Mouse (Mus musculus) forebrain, embryonic 14.5 days (tissue): ENCODE measurements around the gene Klc4. TPM values are rescaled to one million over a fixed set of nuclear protein-coding genes. Genes with fewer than 3 reads are reported as not detected.

ENCODE experiments used
- ATAC-seq: fragments of 200-750 bp; cut with Nextera tagmentation; 2 replicates; pipeline ENCODE4 v1.8.0; 2017; ENCODE audit warnings: mild to moderate bottlenecking, moderate library complexity
- DNase-seq: peaks from one replicate; pipeline ENCODE4 v3.0.0-alpha.2; 2015; ENCODE audit warnings: low spot score
- H3K27ac ChIP-seq: fragments of 300-500 bp; sonication (generic); 2 replicates; pipeline ENCODE4 v1.5.1; 2014; ENCODE audit warnings: low read depth, mild to moderate bottlenecking, control low read depth, low read length, moderate library complexity
- H3K27me3 ChIP-seq: fragments of 300-500 bp; sonication (generic); replicated peaks from 2 replicates; pipeline ENCODE4 v1.6.1; 2014; ENCODE audit warnings: low read length, control low read depth, mixed read lengths; ENCODE audit not compliant: control insufficient read depth, insufficient read depth
- H3K36me3 ChIP-seq: fragments of 300-500 bp; sonication (generic); 2 replicates; pipeline ENCODE4 v1.6.1; 2014; ENCODE audit warnings: low read length, control low read depth; ENCODE audit not compliant: control insufficient read depth, insufficient read depth
- H3K4me1 ChIP-seq: fragments of 300-500 bp; sonication (generic); 2 replicates; pipeline ENCODE4 v1.6.1; 2014; ENCODE audit warnings: antibody characterized with exemption, low read length, control low read depth; ENCODE audit not compliant: control insufficient read depth, insufficient read depth
- H3K4me2 ChIP-seq: fragments of 300-500 bp; sonication (generic); 2 replicates; pipeline ENCODE4 v1.6.1; 2014; ENCODE audit warnings: mild to moderate bottlenecking, control low read depth, low read length
- H3K4me3 ChIP-seq: fragments of 300-500 bp; sonication (generic); 2 replicates; pipeline ENCODE4 v1.5.1; 2014; ENCODE audit warnings: low read depth, low read length, control low read depth
- H3K9ac ChIP-seq: fragments of 300-500 bp; sonication (generic); 2 replicates; pipeline ENCODE4 v1.6.1; 2014; ENCODE audit warnings: mild to moderate bottlenecking, low read length, control low read depth, moderate library complexity
- H3K9me3 ChIP-seq: fragments of 300-500 bp; sonication (generic); replicated peaks from 2 replicates; pipeline ENCODE4 v1.6.1; 2016; ENCODE audit warnings: low read length, control low read depth, mixed read lengths; ENCODE audit not compliant: control insufficient read depth
- WGBS: fragments of 180-500 bp; shearing (Covaris S2); extraction: QIAGEN DNeasy Blood & Tissue Kit; methylation state at CpG from one replicate; pipeline ENCODE4 v1.1.7; 2014; 5-methylcytosine and 5-hydroxymethylcytosine counted together
- polyA plus RNA-seq: library from polyadenylated mRNA; unstranded; fragments of >200 nt; fragmentation: Nextera tagmentation; extraction: Ambion mirVana; gene quantifications from 2 replicates; pipeline ENCODE4 v1.2.1, GENCODE M21; 2014

Gene Klc4
- polyA plus RNA-seq, 1 experiment from 2014 or later = 34.7 TPM

GRCm38 (mm10) chr17:46618769-46619682 is 26.8 kb downstream of the Klc4 start:
- Histone ChIP-seq H3K27me3 (no peaks in the 10 kb centered on the region), H3K4me3 (no peak overlapping the region), H3K27ac (peak overlapping the region; percentile 78), H3K4me2 (peak overlapping the region; percentile 32), H3K9me3 (no peaks in the 10 kb centered on the region), H3K4me1 (peaks cover 45% of the 10 kb centered on the region), H3K36me3 (no peaks in the 10 kb centered on the region), H3K9ac (peak overlapping the region; percentile 58)
- WGBS = 4% methylated on average over 27 of the region's 27 CpGs
- DNase-seq (peak; percentile 38), ATAC-seq (peak; percentile 33; the same call in 1 of the 2 replicates)

- WGBS = 7% methylated on average over 6 of the region's 6 CpGs
- peak; percentile 54 for DNase-seq
- no peak; the same call in 1 of the 2 replicates for ATAC-seq
- Histone ChIP-seq H3K4me2 (peak overlapping the region; percentile 32), H3K4me1 (peaks cover 49% of the 10 kb centered on the region), H3K9ac (peak overlapping the region; percentile 58), H3K9me3 (no peaks in the 10 kb centered on the region), H3K27me3 (no peaks in the 10 kb centered on the region), H3K36me3 (no peaks in the 10 kb centered on the region), H3K4me3 (no peak overlapping the region), H3K27ac (peak overlapping the region; percentile 78)
These were observed 27.4 kb downstream of the Klc4 start for GRCm38 (mm10) chr17:46618394-46618768.

GRCm38 (mm10) chr17:46617799-46618198 is 28.0 kb downstream of the Klc4 start:
- H3K9ac ChIP-seq = no peak overlapping the region; the same call in 1 of the 2 replicates
- H3K4me2 ChIP-seq = peak overlapping the region; percentile 32; the same call in 1 of the 2 replicates
- DNase-seq (no peak), ATAC-seq (no peak)
- H3K27me3 ChIP-seq = no peaks in the 10 kb centered on the region
- H3K4me3 ChIP-seq = no peak overlapping the region
- peaks cover 51% of the 10 kb centered on the region for H3K4me1 ChIP-seq
- no peaks in the 10 kb centered on the region for H3K9me3 ChIP-seq
- no peaks in the 10 kb centered on the region for H3K36me3 ChIP-seq
- 45% methylated on average over 12 of the region's 12 CpGs for WGBS
- peak overlapping the region; percentile 78; the same call in 1 of the 2 replicates for H3K27ac ChIP-seq

GRCm38 (mm10) chr17:46613229-46613628 is 32.6 kb downstream of the Klc4 start:
- Histone ChIP-seq H3K9ac (no peak overlapping the region), H3K4me2 (no peak overlapping the region), H3K4me3 (no peak overlapping the region), H3K27me3 (no peaks in the 10 kb centered on the region), H3K4me1 (peaks cover 21% of the 10 kb centered on the region), H3K27ac (no peak overlapping the region), H3K9me3 (no peaks in the 10 kb centered on the region), H3K36me3 (no peaks in the 10 kb centered on the region)
- ATAC-seq (no peak), DNase-seq (no peak)
- WGBS = 19% methylated on average over 3 of the region's 3 CpGs

- Histone ChIP-seq H3K27ac (no peak overlapping the region), H3K4me3 (no peak overlapping the region), H3K9me3 (no peaks in the 10 kb centered on the region), H3K4me1 (peaks cover 18% of the 10 kb centered on the region), H3K9ac (no peak overlapping the region), H3K4me2 (no peak overlapping the region), H3K27me3 (no peaks in the 10 kb centered on the region), H3K36me3 (no peaks in the 10 kb centered on the region)
- DNase-seq (no peak), ATAC-seq (no peak)
- WGBS = 16% methylated on average over 4 of the region's 4 CpGs
These were observed 33.0 kb downstream of the Klc4 start for GRCm38 (mm10) chr17:46612820-46613219.

- H3K36me3 ChIP-seq = no peaks in the 10 kb centered on the region
- H3K9me3 ChIP-seq = no peaks in the 10 kb centered on the region
- H3K4me1 ChIP-seq = peaks cover 12% of the 10 kb centered on the region
- H3K4me3 ChIP-seq = no peak overlapping the region
- H3K27me3 ChIP-seq = no peaks in the 10 kb centered on the region
- H3K9ac ChIP-seq = no peak overlapping the region
- no peak for ATAC-seq
- no peak overlapping the region for H3K4me2 ChIP-seq
- no peak overlapping the region for H3K27ac ChIP-seq
- 60% methylated on average over 2 of the region's 2 CpGs for WGBS
- DNase-seq = no peak
These were observed 33.6 kb downstream of the Klc4 start for GRCm38 (mm10) chr17:46612189-46612588.

- DNase-seq (no peak), ATAC-seq (no peak)
- Histone ChIP-seq H3K4me3 (no peak overlapping the region), H3K9ac (no peak overlapping the region), H3K27me3 (no peaks in the 10 kb centered on the region), H3K4me2 (no peak overlapping the region), H3K27ac (no peak overlapping the region), H3K9me3 (no peaks in the 10 kb centered on the region), H3K36me3 (no peaks in the 10 kb centered on the region), H3K4me1 (peaks cover 8% of the 10 kb centered on the region)
- 95% methylated on average over 6 of the region's 6 CpGs for WGBS
These were observed 34.5 kb downstream of the Klc4 start for GRCm38 (mm10) chr17:46611316-46611715.

GRCm38 (mm10) chr17:46609721-46610514 is 35.9 kb downstream of the Klc4 start:
- H3K27ac ChIP-seq = no peak overlapping the region

More at GRCm38 (mm10) chr17:46609721-46610514, 35.9 kb downstream of the Klc4 start:
- DNase-seq = no peak
- Histone ChIP-seq H3K4me2 (no peak overlapping the region), H3K9me3 (no peaks in the 10 kb centered on the region), H3K27me3 (no peaks in the 10 kb centered on the region), H3K4me3 (no peak overlapping the region), H3K9ac (no peak overlapping the region), H3K36me3 (no peaks in the 10 kb centered on the region), H3K4me1 (peaks cover 11% of the 10 kb centered on the region)
- WGBS = 56% methylated on average over 15 of the region's 15 CpGs
- no peak for ATAC-seq
